Mouse (Mus musculus) liver, postnatal 0 days (tissue): ENCODE results near the gene Borcs5. TPM values are rescaled to one million over a fixed set of nuclear protein-coding genes. Genes with fewer than 3 reads are reported as not detected.
A peak's percentile ranks its signal among the peaks of the same experiment; 100 is the strongest.

Experiments
- ATAC-seq: fragments of 200-750 bp; cut with Nextera tagmentation; 2 replicates; pipeline ENCODE4 v1.8.0; 2017; ENCODE audit warnings: mild to moderate bottlenecking, moderate library complexity
- DNase-seq: peaks from one replicate; pipeline ENCODE4 v3.0.0-alpha.2; 2016
- H3K27ac ChIP-seq: fragments of 300-500 bp; sonication (generic); 2 replicates; pipeline ENCODE4 v1.5.1; 2014; ENCODE audit warnings: antibody characterized with exemption, moderate library complexity, mild to moderate bottlenecking, low read depth
- H3K27me3 ChIP-seq: fragments of 300-500 bp; sonication (generic); 2 replicates; pipeline ENCODE4 v1.6.1; 2014; ENCODE audit warnings: low read length, control low read depth, mixed read lengths; ENCODE audit not compliant: insufficient read depth
- H3K36me3 ChIP-seq: fragments of 300-500 bp; sonication (generic); replicated peaks from 2 replicates; pipeline ENCODE4 v1.6.1; 2014; ENCODE audit warnings: mild to moderate bottlenecking, control low read depth, low read length, moderate library complexity, mixed read lengths; ENCODE audit not compliant: insufficient read depth
- H3K4me1 ChIP-seq: fragments of 300-500 bp; sonication (generic); 2 replicates; pipeline ENCODE4 v1.6.1; 2014; ENCODE audit warnings: antibody characterized with exemption, mild to moderate bottlenecking, control low read depth; ENCODE audit not compliant: insufficient read depth
- H3K4me2 ChIP-seq: fragments of 300-500 bp; sonication (generic); 2 replicates; pipeline ENCODE4 v1.6.1; 2014; ENCODE audit warnings: low read depth, mild to moderate bottlenecking, low read length, moderate library complexity, mixed read lengths
- H3K4me3 ChIP-seq: fragments of 300-500 bp; sonication (generic); 2 replicates; pipeline ENCODE4 v1.5.1; 2014; ENCODE audit warnings: low read depth, low read length
- H3K9ac ChIP-seq: fragments of 300-500 bp; sonication (generic); replicated peaks from 2 replicates; pipeline ENCODE4 v1.6.1; 2014; ENCODE audit warnings: mild to moderate bottlenecking, moderate library complexity
- H3K9me3 ChIP-seq: fragments of 300-500 bp; sonication (generic); 2 replicates; pipeline ENCODE4 v1.6.1; 2016; ENCODE audit warnings: mild to moderate bottlenecking, control low read depth, low read length, mixed read lengths
- CTCF ChIP-seq: sonication (generic); IDR thresholded peaks from 2 replicates; pipeline ENCODE4 v1.5.1; 2016; ENCODE audit warnings: antibody characterized with exemption, low read depth
- EP300 ChIP-seq: IDR thresholded peaks from 2 replicates; pipeline ENCODE4 v1.6.1; 2016; ENCODE audit warnings: antibody characterized with exemption, low read depth, mild to moderate bottlenecking
- WGBS: fragments of 180-500 bp; shearing (Covaris S2); extraction: QIAGEN DNeasy Blood & Tissue Kit; methylation state at CpG from one replicate; pipeline ENCODE4 v1.1.7; 2014; ENCODE audit not compliant: insufficient replicate concordance; 5-methylcytosine and 5-hydroxymethylcytosine counted together
- polyA plus RNA-seq: library from polyadenylated mRNA; unstranded; fragments of >200 nt; fragmentation: Nextera tagmentation; extraction: Ambion mirVana; gene quantifications from 2 replicates; pipeline ENCODE4 v1.2.1, GENCODE M21; 2015

Gene Borcs5
- polyA plus RNA-seq = 8.2 and 8.3 TPM in 2 replicates

DNA sequence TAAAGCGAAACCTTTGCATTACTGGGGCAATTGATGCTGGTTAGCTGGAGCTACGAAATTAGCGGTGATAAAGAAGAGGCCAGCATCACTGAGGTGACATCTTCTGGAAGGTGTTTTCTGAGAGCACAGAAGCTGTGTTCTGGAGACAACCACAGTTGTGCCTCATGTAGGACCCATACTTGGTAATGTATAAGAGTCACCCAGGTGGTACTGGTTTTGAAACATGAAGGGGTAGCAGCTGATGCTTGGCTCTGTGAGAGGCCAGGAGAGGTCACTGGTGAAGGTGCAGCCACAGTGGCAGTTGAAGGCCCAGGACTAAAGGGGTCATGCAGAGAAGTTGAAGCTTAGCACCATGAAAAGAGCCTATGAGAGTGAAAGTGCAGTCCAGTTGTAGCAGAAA, at the start of gene Borcs5:
Gene Borcs5, plus strand, starts transcription at position 301 of the 400 bp plus-strand sequence.
- Histone ChIP-seq H3K36me3 (no peaks in the 10 kb centered on the region), H3K4me1 (peaks cover 9% of the 10 kb centered on the region; the same call in 1 of the 2 replicates), H3K4me3 (no peak within 1 kb of the TSS), H3K9ac (no peak within 1 kb of the TSS), H3K9me3 (no peaks in the 10 kb centered on the region), H3K27me3 (no peaks in the 10 kb centered on the region), H3K27ac (no peak within 1 kb of the TSS), H3K4me2 (no peak within 1 kb of the TSS)
- no peak for ATAC-seq
- WGBS = 81% methylated on average over 3 of the region's 3 CpGs
- DNase-seq = no peak
- TF ChIP-seq EP300 = no peak
- TF ChIP-seq CTCF = no peak

DNA sequence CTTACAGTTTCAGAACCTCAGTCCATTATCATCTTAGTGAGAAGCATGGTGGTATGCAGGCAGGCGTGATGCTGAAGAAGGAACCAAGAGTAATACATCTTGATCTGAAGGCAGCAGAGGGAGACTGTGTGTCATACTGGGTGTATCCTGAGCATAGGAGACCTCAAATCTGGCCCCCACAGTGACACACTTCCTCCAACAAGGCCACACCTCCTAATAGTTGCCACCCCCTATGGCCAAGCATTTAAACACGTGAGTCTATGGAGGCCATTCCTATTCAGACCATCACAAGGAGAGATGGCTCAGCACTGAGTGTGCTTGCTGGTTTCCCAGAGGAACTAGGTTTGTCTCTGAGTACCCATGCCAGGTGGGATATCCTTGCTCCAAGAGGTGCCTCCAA, 47.7 kb upstream of the Borcs5 start:
- H3K36me3 ChIP-seq = no peaks in the 10 kb centered on the region
- DNase-seq (no peak), ATAC-seq (no peak)
- TF ChIP-seq EP300 = no peak
- TF ChIP-seq CTCF = no peak
- no peak overlapping the region for H3K4me3 ChIP-seq
- no peak overlapping the region for H3K4me2 ChIP-seq
- no peak overlapping the region for H3K27ac ChIP-seq
- no peak overlapping the region for H3K9ac ChIP-seq
- peaks cover 7% of the 10 kb centered on the region for H3K4me1 ChIP-seq
- H3K9me3 ChIP-seq = no peaks in the 10 kb centered on the region
- H3K27me3 ChIP-seq = no peaks in the 10 kb centered on the region
- WGBS = 67% methylated on average over 2 of the region's 2 CpGs

DNA sequence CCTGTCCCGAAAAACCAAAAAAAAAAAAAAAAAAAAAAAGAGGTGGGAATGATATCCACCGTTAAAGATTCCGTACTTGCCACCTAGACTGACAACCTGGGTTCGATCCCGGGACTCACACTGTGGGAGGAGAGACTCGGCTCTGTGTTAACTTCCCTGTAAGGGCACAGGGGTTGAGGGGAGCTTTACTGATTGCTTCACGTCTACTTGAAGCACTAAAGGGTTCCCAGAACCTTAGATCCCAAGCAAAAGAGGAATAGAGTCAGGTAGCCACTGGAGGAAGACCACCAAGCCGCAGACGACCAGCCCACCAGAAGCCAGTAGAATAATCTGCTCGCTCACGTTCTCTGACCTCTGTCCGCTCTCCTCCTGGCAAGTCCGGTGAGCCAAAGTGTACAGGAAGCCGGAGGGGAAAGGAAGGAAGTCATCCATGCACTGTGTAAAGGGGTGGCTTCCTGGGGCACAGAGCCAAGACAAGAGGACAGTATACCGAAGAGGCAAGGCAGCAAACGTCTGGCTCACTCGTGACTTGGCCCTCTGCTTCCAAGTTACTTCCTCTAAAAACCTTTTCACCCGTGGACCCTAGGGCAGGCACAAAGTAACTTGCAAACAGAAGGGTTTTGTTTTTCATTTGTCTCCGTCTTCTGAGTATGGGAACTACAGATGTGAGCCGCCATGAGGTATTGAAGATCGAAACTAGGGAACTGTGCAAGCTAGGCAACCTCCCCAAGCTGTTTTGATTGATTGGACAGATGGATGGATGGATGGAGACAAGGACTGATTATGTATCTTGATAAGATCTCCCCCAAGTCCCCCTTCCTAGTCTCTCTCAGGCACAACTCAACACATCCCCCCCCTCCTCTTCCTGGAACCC, 44.5 kb upstream of the Borcs5 start:
- Histone ChIP-seq H3K27me3 (no peaks in the 10 kb centered on the region), H3K4me3 (0 out of 2 replicates have a peak overlapping the region, but pooled peaks have one; percentile 4), H3K27ac (no peak overlapping the region), H3K9ac (no peak overlapping the region), H3K4me2 (peak overlapping the region; percentile 54), H3K4me1 (peaks cover 10% of the 10 kb centered on the region), H3K36me3 (no peaks in the 10 kb centered on the region), H3K9me3 (no peaks in the 10 kb centered on the region)
- TF ChIP-seq EP300 (no peak; the same call in 1 of the 2 replicates), CTCF (no peak)
- DNase-seq = peak; percentile 31
- peak; percentile 57 for ATAC-seq
- 29% methylated on average over 21 of the region's 21 CpGs for WGBS

DNA sequence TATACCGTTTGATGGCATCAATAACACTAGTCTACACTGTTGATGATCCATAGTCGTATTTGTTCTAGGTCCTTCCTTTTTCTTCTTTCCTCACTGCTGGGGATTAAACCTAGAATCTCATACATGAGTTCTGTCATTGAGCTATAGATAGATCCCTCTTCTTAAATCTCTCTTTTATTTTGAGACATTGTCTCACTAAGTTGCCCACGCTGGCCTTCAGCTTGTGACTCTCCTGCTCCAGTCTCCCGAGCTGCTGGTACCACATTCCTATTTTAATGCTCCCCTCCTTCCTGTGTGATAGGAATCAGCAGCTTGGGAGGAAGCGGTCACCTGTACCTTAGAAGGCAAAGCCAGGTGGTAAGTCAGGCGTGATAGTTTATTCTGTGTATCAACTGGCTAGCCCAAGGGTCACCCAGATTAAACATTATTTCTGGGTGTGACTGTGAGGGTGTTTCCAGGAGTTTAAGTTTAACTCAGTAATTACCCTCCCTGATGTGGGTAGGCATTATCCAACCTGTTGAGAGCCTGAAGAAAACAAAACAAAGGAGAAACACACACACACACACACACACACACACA, 41.6 kb upstream of the Borcs5 start:
- Histone ChIP-seq H3K4me2 (no peak overlapping the region), H3K4me1 (peaks cover 14% of the 10 kb centered on the region), H3K27ac (peak overlapping the region; percentile 52; the same call in 1 of the 2 replicates), H3K9ac (no peak overlapping the region), H3K9me3 (no peaks in the 10 kb centered on the region), H3K36me3 (no peaks in the 10 kb centered on the region), H3K4me3 (no peak overlapping the region), H3K27me3 (no peaks in the 10 kb centered on the region)
- ATAC-seq (peak; percentile 19; the same call in 1 of the 2 replicates), DNase-seq (no peak)
- 61% methylated on average over 6 of the region's 6 CpGs for WGBS
- no peak for TF ChIP-seq EP300
- TF ChIP-seq CTCF = no peak

DNA sequence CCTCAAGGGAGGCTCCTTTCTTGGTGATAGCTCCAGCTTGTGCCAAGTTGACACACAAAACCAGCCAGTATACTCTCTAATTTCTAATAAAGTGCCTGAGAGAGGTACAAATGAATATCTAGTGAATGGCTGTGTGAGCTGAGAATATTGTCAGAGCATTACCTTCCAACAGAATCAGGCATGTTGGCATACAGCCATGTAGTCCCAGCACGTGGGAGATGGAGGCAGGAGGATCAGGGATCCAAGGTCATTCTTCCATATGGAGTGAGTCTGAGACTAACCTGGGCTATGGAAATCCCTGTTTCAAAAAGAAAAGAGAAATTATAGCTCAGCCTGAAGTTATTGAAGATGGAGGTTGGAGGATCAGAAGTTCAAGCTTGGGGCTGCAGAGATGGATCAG, 40.1 kb upstream of the Borcs5 start:
- H3K9me3 ChIP-seq = no peaks in the 10 kb centered on the region
- TF ChIP-seq CTCF (no peak), EP300 (no peak)
- no peak overlapping the region for H3K27ac ChIP-seq
- peaks cover 14% of the 10 kb centered on the region for H3K4me1 ChIP-seq
- no peak for DNase-seq
- H3K4me3 ChIP-seq = no peak overlapping the region
- ATAC-seq = no peak
- no peaks in the 10 kb centered on the region for H3K36me3 ChIP-seq
- no peak overlapping the region for H3K4me2 ChIP-seq
- WGBS = 40% methylated on average over 1 of the region's 1 CpGs
- no peak overlapping the region for H3K9ac ChIP-seq
- H3K27me3 ChIP-seq = no peaks in the 10 kb centered on the region

DNA sequence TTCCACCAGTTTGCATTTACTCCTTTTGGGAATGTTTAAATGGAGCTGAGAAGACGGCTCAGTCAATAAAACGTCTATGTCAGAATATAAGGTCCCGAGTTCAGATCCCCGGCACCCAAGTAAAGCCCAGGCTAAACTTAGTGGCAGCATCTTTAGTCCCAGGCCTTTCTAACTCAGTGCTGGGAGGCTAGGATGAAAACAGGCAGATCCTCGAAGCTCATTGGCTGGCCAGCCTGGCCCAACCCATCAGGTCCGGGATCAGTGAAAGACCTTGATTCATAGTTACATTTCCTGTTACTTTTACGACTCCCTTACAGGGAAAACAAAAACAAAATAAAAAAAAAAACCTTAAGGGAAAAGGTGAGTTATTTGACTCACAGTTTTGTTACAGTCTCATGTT, 38.2 kb upstream of the Borcs5 start:
- no peak for DNase-seq
- H3K9ac ChIP-seq = no peak overlapping the region
- H3K4me1 ChIP-seq = peaks cover 7% of the 10 kb centered on the region; the same call in 1 of the 2 replicates
- H3K4me2 ChIP-seq = no peak overlapping the region
- H3K27ac ChIP-seq = peak overlapping the region; percentile 73
- no peaks in the 10 kb centered on the region for H3K9me3 ChIP-seq
- no peak for TF ChIP-seq EP300
- no peak for TF ChIP-seq CTCF
- no peak overlapping the region for H3K4me3 ChIP-seq
- WGBS = 57% methylated on average over 7 of the region's 7 CpGs
- no peaks in the 10 kb centered on the region for H3K36me3 ChIP-seq
- ATAC-seq = no peak
- H3K27me3 ChIP-seq = no peaks in the 10 kb centered on the region
